Mouse (Mus musculus): ENCODE measurements around the gene Heatr5a.

The Heatr5a gene

DNA sequence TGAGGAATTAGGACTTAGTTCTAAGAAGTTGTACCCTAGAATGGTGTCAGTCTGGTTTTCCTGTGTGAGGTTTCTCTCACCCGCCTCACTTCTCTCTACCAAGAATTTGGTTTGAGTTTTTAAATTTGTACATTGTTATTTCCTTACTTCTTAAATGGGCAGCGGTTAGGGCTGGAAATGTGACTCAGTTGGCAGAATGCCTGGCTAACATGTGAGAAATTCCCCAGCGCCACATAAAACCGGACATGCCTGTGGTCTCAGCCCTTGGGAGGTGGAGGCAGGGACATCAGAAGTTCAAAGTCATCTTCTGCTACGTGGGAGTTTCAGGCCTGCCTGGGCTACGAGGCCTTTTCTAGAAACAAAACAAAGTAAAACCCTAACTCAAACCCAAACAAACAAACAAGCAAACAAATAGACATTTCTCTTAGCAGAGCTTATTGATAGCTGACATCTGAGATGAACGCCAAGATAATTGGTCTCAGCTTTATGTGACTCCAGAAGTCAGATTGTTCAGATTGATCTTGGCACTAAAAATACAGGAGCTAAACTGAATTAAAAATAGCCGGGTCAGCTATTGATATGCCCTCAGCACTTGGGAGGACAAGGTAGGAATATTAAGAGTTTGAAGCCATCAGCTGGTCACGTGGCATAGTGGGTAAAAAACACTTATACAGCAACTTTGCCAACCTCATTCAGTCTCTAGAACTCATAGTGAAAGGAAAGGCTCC, 123.0 kb downstream of the Heatr5a start:
- DNase-seq (ENCODE audit: low spot score) = peak; percentile 84

DNA sequence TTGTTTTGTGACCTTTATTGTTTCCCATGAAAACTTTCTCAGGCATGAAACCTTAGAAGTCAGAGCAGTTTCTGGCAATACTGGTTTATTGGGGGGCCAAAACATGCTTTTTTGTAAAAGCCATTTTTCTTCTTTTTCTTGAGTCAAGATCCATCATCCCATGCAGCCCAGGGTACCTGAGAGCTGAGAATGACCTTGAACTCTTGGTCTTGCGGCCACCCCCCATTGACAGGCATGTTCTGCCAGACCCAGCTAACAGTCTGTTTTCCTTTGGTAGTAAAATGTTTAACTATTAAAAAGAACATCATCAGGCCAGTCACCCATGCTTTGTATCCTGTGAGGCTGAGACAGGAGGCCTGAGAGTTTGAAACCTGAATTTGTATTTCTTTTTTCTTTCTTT, 125.9 kb downstream of the Heatr5a start:
- no peak for DNase-seq (ENCODE audit: low spot score)

DNA sequence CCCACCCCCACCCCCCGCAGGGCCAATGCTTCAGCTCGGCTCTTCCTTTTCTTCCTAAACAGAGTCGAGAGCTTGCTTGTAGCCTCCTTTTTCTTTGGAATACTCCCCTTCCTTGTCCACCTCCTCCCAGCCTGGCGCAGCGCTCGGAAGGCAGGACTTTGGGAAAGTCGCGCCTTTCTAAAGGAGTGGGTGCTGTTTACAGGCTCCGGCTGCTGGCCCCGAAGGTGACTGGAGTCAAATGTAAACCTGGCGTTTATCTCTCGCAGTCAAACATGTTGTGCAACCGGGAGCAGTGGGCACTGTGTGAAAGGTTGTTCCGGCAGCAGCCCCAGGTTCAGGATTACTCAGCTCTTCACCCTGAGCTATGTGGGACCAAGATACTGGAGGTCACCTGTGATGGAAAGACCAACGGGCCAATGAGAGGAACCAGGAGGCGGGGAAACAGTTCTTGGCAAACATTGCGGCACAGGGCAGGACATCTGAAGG, 126.3 kb downstream of the Heatr5a start:
- peak; percentile 95 for DNase-seq (ENCODE audit: low spot score)

- peak; percentile 17 for DNase-seq (ENCODE audit: low spot score)
Measured at GRCm38 (mm10) chr12:51843576-51844520, 127.3 kb downstream of the Heatr5a start.

DNA sequence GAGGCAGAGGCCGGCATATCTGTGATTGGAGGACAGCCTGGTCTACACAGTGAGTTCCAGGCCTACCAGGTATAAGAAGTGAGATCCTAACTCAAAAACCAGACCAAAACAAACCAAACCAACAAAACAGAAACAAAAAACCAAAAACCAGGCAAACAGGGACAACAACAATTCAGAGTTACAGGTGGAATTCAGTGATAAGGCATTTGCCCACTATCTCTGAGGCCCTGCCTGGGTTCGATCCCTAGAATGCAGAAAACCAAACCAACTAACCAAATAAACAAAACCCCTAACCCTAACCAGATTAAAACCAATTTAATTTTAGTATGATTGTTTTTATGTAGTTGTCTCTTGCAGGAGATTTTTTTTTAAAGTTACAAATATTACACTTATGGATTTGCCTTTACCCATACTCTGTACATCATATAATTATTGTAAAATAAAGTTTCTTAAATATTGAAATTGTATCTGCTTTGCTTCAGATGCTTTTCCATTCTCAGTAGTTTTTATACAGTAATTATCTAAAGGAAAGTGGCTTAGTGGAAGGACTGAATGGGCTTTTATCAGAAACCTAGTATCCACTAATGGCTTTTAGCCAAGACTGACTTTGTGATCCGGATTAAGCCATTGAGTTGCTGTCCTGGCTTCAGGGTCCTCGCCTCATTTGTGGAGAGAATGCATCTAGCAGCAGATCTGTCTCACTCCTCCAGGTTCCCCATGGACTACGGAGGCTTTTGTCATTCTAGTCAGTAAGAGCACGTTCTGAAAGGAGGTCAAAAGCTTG, 128.8 kb downstream of the Heatr5a start:
- no peak for DNase-seq (ENCODE audit: low spot score)

DNA sequence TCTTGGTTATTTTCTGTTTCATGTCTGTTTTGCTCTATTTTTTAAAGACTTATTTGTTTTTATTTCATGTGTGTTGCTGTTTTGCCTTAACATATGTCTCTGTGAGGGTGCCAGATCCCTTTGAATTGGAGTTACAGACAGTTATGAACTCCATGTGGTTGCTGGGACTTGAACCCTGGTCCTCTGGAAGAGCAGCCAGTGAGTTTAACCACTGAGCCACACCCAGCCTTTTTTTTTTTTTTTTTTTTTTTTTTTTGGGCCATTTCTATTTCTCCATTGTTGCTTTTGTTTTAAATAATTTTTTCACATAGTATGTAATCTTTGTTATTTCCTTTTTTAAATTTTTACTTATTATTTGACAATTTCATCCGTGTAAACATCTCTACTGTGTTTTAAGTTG, 131.3 kb downstream of the Heatr5a start:
- DNase-seq (ENCODE audit: low spot score) = no peak

- no peak for DNase-seq (ENCODE audit: low spot score)
Measured at GRCm38 (mm10) chr12:51835219-51835618, 135.9 kb downstream of the Heatr5a start.

DNA sequence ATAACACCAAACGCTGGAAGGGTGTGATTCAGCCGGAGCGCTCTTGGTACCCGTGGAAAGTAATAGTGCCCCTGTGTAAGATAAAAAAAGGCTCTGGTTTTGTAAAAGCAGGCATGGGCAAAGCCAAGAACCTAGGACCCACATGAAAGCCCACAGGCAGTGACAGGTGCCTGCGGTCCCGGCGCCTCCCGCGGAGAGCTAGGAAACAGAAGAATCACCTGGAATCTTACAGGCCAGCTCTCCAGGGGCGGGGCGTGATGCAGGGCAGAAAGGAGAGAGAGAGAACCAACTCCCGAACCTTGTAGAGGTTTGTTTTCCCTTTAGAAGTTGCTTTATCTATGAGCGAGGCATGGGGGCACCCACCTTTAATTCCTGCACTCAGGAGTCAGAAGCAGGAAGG, 139.2 kb downstream of the Heatr5a start:
- DNase-seq (ENCODE audit: low spot score) = no peak

- no peak for DNase-seq (ENCODE audit: low spot score)
Measured at GRCm38 (mm10) chr12:51831296-51831695, 139.8 kb downstream of the Heatr5a start.

- no peak for DNase-seq (ENCODE audit: low spot score)
Measured at GRCm38 (mm10) chr12:51830671-51831070, 140.4 kb downstream of the Heatr5a start.

- DNase-seq (ENCODE audit: low spot score) = peak; percentile 63
Measured at GRCm38 (mm10) chr12:51830077-51830402, 141.1 kb downstream of the Heatr5a start.

GRCm38 (mm10) chr12:51829290-51830076, 141.6 kb downstream of the Heatr5a start, which contains the start of gene Hectd1:
Gene Hectd1 (minus strand): TSS chr12:51829536.
- peak; percentile 76 for DNase-seq (ENCODE audit: low spot score)

DNA sequence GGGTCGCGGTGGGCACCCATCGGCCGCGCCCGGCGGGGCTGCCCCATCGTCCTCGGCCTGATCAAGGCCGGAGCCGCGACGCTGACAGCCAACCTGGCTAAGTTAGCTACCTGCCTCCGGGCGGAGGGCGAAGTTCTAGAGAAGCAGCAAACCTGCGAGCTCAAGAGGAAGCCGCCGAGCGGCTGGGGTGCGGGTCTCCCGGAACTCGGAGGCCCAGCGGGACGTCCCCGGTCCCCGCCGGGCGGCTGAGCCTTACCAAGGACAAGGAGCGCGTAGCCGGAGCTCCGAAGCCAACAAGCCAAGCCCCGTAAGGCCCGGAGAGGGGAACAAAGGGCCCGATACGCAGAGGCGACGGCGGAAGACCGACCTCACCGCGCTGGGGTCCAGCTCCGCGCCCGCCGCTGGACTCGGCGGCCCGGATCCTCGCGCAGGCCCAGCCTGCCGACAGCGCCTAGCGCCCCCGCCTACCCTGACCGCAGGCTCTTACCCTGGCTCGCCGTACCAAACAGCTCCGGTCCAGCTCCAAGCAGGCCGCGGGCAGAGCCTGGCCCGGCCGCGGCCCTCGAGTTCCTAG, 142.3 kb downstream of the Heatr5a start:
- peak; percentile 49 for DNase-seq (ENCODE audit: low spot score)

DNA sequence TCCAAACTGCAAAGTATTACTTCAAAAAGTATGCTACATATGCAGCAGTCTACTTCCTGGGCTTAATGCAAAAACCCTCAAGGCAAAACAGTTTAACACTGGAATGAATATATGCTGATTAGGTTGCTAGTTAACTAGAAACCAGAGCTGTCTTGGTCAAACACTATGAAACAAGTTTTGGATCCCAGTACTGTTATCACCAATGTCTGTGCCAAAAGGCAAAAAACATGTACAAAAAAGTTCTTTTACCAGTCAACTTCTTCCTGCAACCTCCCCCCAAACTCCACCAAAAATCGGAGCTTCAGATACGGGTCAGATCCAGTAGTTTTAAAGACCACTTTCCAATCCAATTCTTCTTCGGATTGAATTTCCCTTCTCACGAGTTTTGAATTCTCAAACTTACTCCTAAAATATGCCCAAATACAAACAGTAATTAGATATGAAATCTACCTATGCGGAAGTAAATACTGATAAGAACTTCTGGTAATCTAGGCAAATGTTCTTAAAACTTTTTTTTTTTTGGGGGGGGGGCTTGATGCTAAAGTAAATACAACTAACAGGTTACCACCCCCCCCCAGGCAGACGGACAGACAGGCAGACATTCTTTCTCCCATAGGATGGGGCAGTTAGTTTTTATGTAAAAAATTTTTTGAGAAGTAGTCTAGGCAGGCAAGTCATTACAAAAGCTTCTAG, 143.0 kb downstream of the Heatr5a start:
- DNase-seq (ENCODE audit: low spot score) = no peak
